Mouse (Mus musculus) erythroblast, embryonic 14.5 days (primary cell): ENCODE measurements around the gene Slc38a9.

Experiments
- GATA1 ChIP-seq: IDR thresholded peaks from 2 replicates; pipeline ENCODE4 v1.6.1; 2012; ENCODE audit warnings: low read length, inconsistent platforms, mixed read lengths
- TAL1 ChIP-seq: IDR thresholded peaks from 3 replicates; pipeline ENCODE4 v1.6.1; 2012; ENCODE audit warnings: low read length, inconsistent platforms, mixed read lengths

- TF ChIP-seq GATA1 (no peak), TAL1 (no peak)
These were observed 100.0 kb downstream of the Slc38a9 start for GRCm38 (mm10) chr13:112760538-112760881.
